Mouse (Mus musculus): ENCODE data around the gene Flii. TPM values are rescaled to one million over a fixed set of nuclear protein-coding genes. Genes with fewer than 3 reads are reported as not detected.
A peak's percentile ranks its signal among the peaks of the same experiment; 100 is the strongest.

Gene Flii
- total and polyA plus RNA-seq, 3 experiments, result 71.8 to 111 TPM; not detected in 1

- TF ChIP-seq USF1 (IDR thresholded peaks at IDR 0.05; ENCODE audit: low read depth, low read length), result no peak
- TF ChIP-seq BHLHE40 (IDR thresholded peaks at IDR 0.05; ENCODE audit: borderline replicate concordance, low read depth, low read length), result no peak
- TF ChIP-seq POLR2A (IDR thresholded peaks at IDR 0.05; ENCODE audit: control insufficient read depth in 1 of 2, insufficient read depth in 1 of 2, low read depth in 1 of 2, low read length in 2 of 2, poor library complexity in 1 of 2), result peak; percentile 72 to 73; a peak in 2 of 4 replicates
- TF ChIP-seq JUND (IDR thresholded peaks at IDR 0.05; ENCODE audit: low read depth, low read length), result no peak
Measured at GRCm38 (mm10) chr11:60726601-60727391, at the start of gene Flii (continued).

- no peak for TF ChIP-seq KAT2A (conservative IDR thresholded peaks at IDR 0.05; ENCODE audit: low read depth, low read length)
- no peak for TF ChIP-seq SMC3 (IDR thresholded peaks at IDR 0.05; ENCODE audit: low read depth, low read length)
- no peak for TF ChIP-seq USF2 (IDR thresholded peaks at IDR 0.05; ENCODE audit: borderline replicate concordance in 1 of 2, insufficient read depth in 1 of 2, low read depth in 1 of 2, low read length in 2 of 2)
- no peak for TF ChIP-seq POLR2A (IDR thresholded peaks at IDR 0.05; ENCODE audit: control insufficient read depth in 1 of 2, insufficient read depth in 1 of 2, low read depth in 1 of 2, low read length in 2 of 2, poor library complexity in 1 of 2)
- TF ChIP-seq GATA1 (IDR thresholded peaks at IDR 0.05; ENCODE audit: low read depth, low read length), result peak; percentile 37; the same call in 1 of the 2 replicates
- TF ChIP-seq CHD2 (IDR thresholded peaks at IDR 0.05; ENCODE audit: low read length), result no peak
- TF ChIP-seq MAX (IDR thresholded peaks at IDR 0.05; ENCODE audit: low read length), result peak; percentile 50; the same call in 1 of the 2 replicates
- TF ChIP-seq MEF2A (IDR thresholded peaks at IDR 0.05; ENCODE audit: extremely low read depth, insufficient replicate concordance, low read depth, low read length, poor library complexity, severe bottlenecking), result no peak
- TF ChIP-seq GABPA (IDR thresholded peaks at IDR 0.05; ENCODE audit: low read depth, low read length), result no peak
- TF ChIP-seq ZKSCAN1 (IDR thresholded peaks at IDR 0.05; ENCODE audit: low read depth, low read length), result 0 out of 2 replicates have a peak, but pooled peaks have one; percentile 28
- TF ChIP-seq CHD1 (IDR thresholded peaks at IDR 0.05; ENCODE audit: low read depth, low read length), result 0 out of 2 replicates have a peak, but pooled peaks have one; percentile 6
- TF ChIP-seq MXI1 (IDR thresholded peaks at IDR 0.05; ENCODE audit: low read depth, low read length), result no peak; the same call in 1 of the 2 replicates
- TF ChIP-seq USF1 (IDR thresholded peaks at IDR 0.05; ENCODE audit: low read depth, low read length), result no peak
- no peak for TF ChIP-seq MYB (IDR thresholded peaks at IDR 0.05; ENCODE audit: low read depth, low read length)
- TF ChIP-seq ELF1 (IDR thresholded peaks at IDR 0.05; ENCODE audit: low read depth, low read length), result 0 out of 2 replicates have a peak, but pooled peaks have one; percentile 30
- TF ChIP-seq RAD21 (IDR thresholded peaks at IDR 0.05; ENCODE audit: low read depth, low read length), result no peak
- TF ChIP-seq EP300 (IDR thresholded peaks at IDR 0.05; ENCODE audit: low read depth in 1 of 2, low read length in 2 of 2), result peak in 1 of 2 experiments; percentile 21; a peak in 1 of 4 replicates
- no peak; the same call in 1 of the 2 replicates for TF ChIP-seq SIN3A (IDR thresholded peaks at IDR 0.05; ENCODE audit: low read length)
- no peak for TF ChIP-seq HCFC1 (IDR thresholded peaks at IDR 0.05; ENCODE audit: low read depth, low read length)
- TF ChIP-seq POLR2AphosphoS2 (IDR thresholded peaks at IDR 0.05; ENCODE audit: low read length), result no peak
- TF ChIP-seq NELFE (IDR thresholded peaks at IDR 0.05; ENCODE audit: low read depth, low read length), result no peak
- TF ChIP-seq TAL1 (IDR thresholded peaks at IDR 0.05; ENCODE audit: low read length), result no peak
- peaks cover 0 to 55% of the 10 kb centered on the region in 2 experiments; a peak in 2 of 4 replicates for H3K36me3 ChIP-seq (ENCODE audit: control insufficient read depth in 1 of 2, insufficient read depth in 2 of 2, low read length in 2 of 2)
- H3K9ac ChIP-seq (ENCODE audit: control insufficient read depth, low read depth, low read length, poor library complexity, severe bottlenecking), result peak overlapping the region; percentile 77
- H3K9me3 ChIP-seq (replicated peaks; ENCODE audit: insufficient read depth, low read length), result no peaks in the 10 kb centered on the region
- H3K27me3 ChIP-seq (ENCODE audit: control insufficient read depth in 1 of 2, insufficient read depth in 2 of 2, low read length in 2 of 2), result no peaks in the 10 kb centered on the region
- peak overlapping the region; percentile 87 for H3K27ac ChIP-seq (ENCODE audit: control insufficient read depth, low read depth, low read length)
- H3K4me1 ChIP-seq (ENCODE audit: control insufficient read depth in 1 of 2, insufficient read depth in 2 of 2, low read length in 2 of 2), result peaks cover 2 to 50% of the 10 kb centered on the region in 2 experiments; a peak in 3 of 4 replicates
- peaks cover 79% of the 10 kb centered on the region for H3K79me2 ChIP-seq (ENCODE audit: control insufficient read depth, insufficient read depth, low read length, poor library complexity)
- H3K4me3 ChIP-seq (ENCODE audit: control insufficient read depth in 1 of 2, insufficient read depth in 1 of 2, low read depth in 2 of 2, low read length in 2 of 2), result peak overlapping the region; percentile 73 to 82
- no peak for DNase-seq (ENCODE audit: low read depth, low spot score)
Measured at GRCm38 (mm10) chr11:60776107-60776828, 49.2 kb upstream of the Flii start.

Measured in MEL (cell line).